Mouse (Mus musculus): ENCODE results near the gene Aagab. TPM values are rescaled to one million over a fixed set of nuclear protein-coding genes. Genes with fewer than 3 reads are reported as not detected.

Gene Aagab
- 2.4 and 6.0 TPM in 2 replicates for polyA plus RNA-seq (2012; ENCODE audit: low replicate concordance)

DNA sequence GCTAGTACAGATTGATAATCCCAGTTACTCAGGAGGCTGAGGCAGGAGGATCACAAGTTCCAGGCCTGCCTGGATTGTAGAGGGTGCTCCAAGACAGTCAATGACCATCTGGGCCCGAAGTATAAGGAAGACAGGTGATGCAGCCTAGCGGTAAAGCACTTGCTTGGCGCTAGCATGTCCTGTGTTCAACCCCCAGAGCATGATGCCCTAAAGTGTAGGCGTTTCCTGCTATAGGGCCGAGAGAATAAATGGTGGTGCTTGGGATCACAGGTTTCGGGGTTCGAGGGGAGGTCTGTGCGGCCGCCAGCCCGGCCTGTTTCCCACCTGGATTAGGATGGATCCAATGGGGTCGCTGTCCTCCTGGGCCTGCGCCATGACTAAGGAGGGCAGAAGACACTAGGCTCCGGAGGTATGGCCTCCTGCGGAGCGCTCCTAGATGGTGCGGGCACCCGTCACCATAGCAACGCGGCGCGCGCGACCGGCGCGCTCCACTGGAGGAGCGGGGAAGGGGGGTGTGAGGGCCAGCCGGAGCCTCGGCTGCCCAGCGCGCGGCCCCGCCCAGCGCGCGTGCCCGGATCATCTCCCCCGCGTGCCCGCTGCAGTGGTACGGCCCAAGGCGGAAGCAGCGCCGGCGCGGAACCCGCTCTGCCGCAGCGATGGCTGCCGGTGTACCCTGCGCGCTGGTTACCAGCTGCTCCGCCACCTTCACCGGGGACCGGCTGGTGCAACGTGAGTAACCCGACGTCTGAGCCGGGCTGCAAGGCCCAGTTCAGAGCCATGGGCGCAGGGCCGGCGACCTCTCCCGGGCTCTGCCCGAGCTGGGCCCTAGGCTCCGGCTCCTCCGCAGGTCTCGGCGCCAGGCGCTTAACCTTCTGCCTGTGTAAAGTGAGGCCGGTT lies at the start of gene Aagab, which contains the start of gene Iqch:
Aagab (plus strand) TSS at position 618 of the 897 bp plus-strand sequence.
Iqch (minus strand) TSS at position 451 of the 897 bp plus-strand sequence.

Other genes with a start within 250 kb of the Aagab start
- 33.1 and 77.7 TPM in 2 replicates for gene Map2k5, start 224.8 kb upstream of the Aagab start, polyA plus RNA-seq (2012; ENCODE audit: low replicate concordance)
- gene 2300009A05Rik, start 203.4 kb upstream of the Aagab start, polyA plus RNA-seq (2012; ENCODE audit: low replicate concordance): 71.6 and 98.7 TPM in 2 replicates
- not detected in 2 replicates for gene Iqch, start 167 bp upstream of the Aagab start, polyA plus RNA-seq (2012; ENCODE audit: low replicate concordance)
- gene Smad3, start 155.3 kb downstream of the Aagab start, polyA plus RNA-seq (2012; ENCODE audit: low replicate concordance): 8.2 and 20.2 TPM in 2 replicates

All from hematopoietic multipotent progenitor cell, adult 10-12 weeks (in vitro differentiated cells).